Mouse (Mus musculus): ENCODE measurements at regions not wholly inside any gene's neighbourhood (a gene's known extent, or its start where the extent isn't known, plus 50 kb on each side); places are given as distances from the start of the nearest gene placed in this dataset.

DNA sequence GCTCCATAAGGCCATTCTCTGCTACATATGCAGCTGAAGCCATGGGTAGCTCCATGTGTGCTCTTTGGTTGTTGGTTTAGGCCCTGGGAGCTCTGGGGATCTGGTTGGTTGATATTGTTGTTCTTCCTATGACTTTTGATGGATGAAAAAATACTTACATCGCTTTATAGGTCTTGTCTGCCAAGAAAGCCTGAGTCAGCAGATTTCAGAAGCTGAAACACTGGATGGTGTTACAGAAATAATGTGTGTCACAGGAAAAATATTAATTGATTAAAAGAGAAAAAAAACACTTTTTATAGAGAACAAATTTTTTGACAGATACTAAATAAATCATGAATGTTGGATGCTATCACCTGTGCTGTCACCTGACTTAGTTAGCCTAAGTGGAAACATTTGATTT, 52.4 kb upstream of the Plxna2 start:
- H3K4me1 ChIP-seq (ENCODE audit: control insufficient read depth, insufficient read depth, low read length): no peaks in the 10 kb centered on the region
- TF ChIP-seq CTCF (IDR thresholded peaks at IDR 0.05; ENCODE audit: control insufficient read depth, insufficient read depth, low read length) (no peak), POLR2A (IDR thresholded peaks at IDR 0.05; ENCODE audit: borderline replicate concordance, control insufficient read depth, low read depth, low read length) (no peak)
- WGBS: 71% methylated on average over 1 of the region's 1 CpGs
- no peak overlapping the region for H3K27ac ChIP-seq (ENCODE audit: control insufficient read depth, insufficient read depth, low read depth, low read length, poor library complexity)
- no peak overlapping the region for H3K4me3 ChIP-seq (replicated peaks; ENCODE audit: control insufficient read depth, low read depth, low read length)

DNA sequence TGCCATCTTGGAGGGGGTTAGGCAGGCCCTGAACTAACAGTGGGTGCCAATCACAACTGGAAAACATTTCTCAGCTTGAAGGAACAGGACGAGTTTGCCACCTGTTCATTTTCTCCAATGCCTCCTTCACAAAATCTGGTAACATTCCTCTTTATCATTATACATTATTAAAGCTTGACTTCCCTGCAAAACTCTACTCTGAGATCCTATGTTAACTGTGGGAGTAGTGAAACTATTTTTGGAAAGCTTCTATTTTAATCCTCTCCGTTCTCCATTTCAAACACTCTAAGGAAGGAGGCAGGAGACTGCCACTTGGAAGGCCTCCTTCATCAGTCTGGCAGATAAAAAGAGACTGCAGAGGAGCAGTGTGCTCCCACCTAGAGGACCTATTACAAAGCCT, 54.1 kb upstream of the Plxna2 start:
- no peak overlapping the region for H3K27ac ChIP-seq (ENCODE audit: control insufficient read depth, insufficient read depth, low read depth, low read length, poor library complexity)
- WGBS: 68% methylated on average over 2 of the region's 2 CpGs
- H3K4me1 ChIP-seq (ENCODE audit: control insufficient read depth, insufficient read depth, low read length): no peaks in the 10 kb centered on the region
- no peak overlapping the region for H3K4me3 ChIP-seq (replicated peaks; ENCODE audit: control insufficient read depth, low read depth, low read length)
- TF ChIP-seq CTCF (IDR thresholded peaks at IDR 0.05; ENCODE audit: control insufficient read depth, insufficient read depth, low read length) (no peak), POLR2A (IDR thresholded peaks at IDR 0.05; ENCODE audit: borderline replicate concordance, control insufficient read depth, low read depth, low read length) (no peak)

- WGBS: 64% methylated on average over 1 of the region's 1 CpGs
- TF ChIP-seq CTCF (IDR thresholded peaks at IDR 0.05; ENCODE audit: control insufficient read depth, insufficient read depth, low read length) (no peak), POLR2A (IDR thresholded peaks at IDR 0.05; ENCODE audit: borderline replicate concordance, control insufficient read depth, low read depth, low read length) (no peak)
These were observed 56.9 kb upstream of the Plxna2 start for GRCm38 (mm10) chr1:194561098-194561497.

DNA sequence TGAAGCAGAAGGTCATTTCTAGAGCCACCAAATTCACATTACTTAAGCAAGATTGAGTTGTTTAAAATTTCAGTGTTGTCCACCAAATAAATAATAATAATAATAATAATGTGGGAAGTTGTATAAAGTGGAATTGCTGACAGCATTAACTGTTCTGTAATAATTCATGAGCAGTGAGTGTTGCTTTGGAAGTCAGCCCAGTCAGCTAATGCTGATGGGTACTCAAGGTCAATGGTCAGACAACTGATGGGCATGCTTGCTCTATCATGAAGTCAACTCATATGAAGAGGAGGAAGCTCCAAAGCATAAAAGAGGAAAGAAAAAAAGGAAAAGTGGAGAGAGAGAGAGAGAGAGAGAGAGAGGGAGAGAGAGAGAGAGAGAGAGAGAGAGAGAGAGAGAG, 69.4 kb upstream of the Plxna2 start:
- H3K4me1 ChIP-seq (ENCODE audit: control insufficient read depth, insufficient read depth, low read length): no peaks in the 10 kb centered on the region
- H3K4me3 ChIP-seq (replicated peaks; ENCODE audit: control insufficient read depth, low read depth, low read length): no peak overlapping the region
- TF ChIP-seq CTCF (IDR thresholded peaks at IDR 0.05; ENCODE audit: control insufficient read depth, insufficient read depth, low read length): no peak
- no peak for TF ChIP-seq POLR2A (IDR thresholded peaks at IDR 0.05; ENCODE audit: borderline replicate concordance, control insufficient read depth, low read depth, low read length)
- no peak overlapping the region for H3K27ac ChIP-seq (ENCODE audit: control insufficient read depth, insufficient read depth, low read depth, low read length, poor library complexity)

More at GRCm38 (mm10) chr1:194561098-194561497, 56.9 kb upstream of the Plxna2 start:
- Histone ChIP-seq H3K4me3 (replicated peaks; ENCODE audit: control insufficient read depth, low read depth, low read length) (no peak overlapping the region), H3K27ac (ENCODE audit: control insufficient read depth, insufficient read depth, low read depth, low read length, poor library complexity) (no peak overlapping the region), H3K4me1 (ENCODE audit: control insufficient read depth, insufficient read depth, low read length) (no peaks in the 10 kb centered on the region)

DNA sequence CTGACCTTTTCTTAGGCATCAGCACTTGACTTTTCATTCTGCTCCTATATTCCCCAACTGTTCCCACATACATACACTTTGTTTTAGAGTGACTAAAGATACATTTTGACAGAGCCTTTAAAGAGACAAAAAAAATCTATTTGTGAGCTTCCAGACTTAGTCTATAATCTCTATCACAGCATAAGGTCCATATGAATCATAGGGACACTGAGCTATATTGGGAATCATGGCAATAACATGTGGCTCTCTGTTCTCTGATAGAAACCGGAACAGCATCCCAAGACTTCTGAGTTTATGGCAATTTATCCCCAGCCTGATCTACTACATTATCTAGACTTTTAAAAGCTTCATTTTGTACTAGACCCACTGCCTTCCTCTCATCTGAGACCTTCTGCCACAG, 69.8 kb upstream of the Plxna2 start:
- WGBS: 81% methylated on average over 1 of the region's 1 CpGs
- H3K4me1 ChIP-seq (ENCODE audit: control insufficient read depth, insufficient read depth, low read length): no peaks in the 10 kb centered on the region
- H3K4me3 ChIP-seq (replicated peaks; ENCODE audit: control insufficient read depth, low read depth, low read length): no peak overlapping the region
- TF ChIP-seq CTCF (IDR thresholded peaks at IDR 0.05; ENCODE audit: control insufficient read depth, insufficient read depth, low read length) (no peak), POLR2A (IDR thresholded peaks at IDR 0.05; ENCODE audit: borderline replicate concordance, control insufficient read depth, low read depth, low read length) (no peak)
- H3K27ac ChIP-seq (ENCODE audit: control insufficient read depth, insufficient read depth, low read depth, low read length, poor library complexity): no peak overlapping the region

- no peak overlapping the region for H3K4me3 ChIP-seq (replicated peaks; ENCODE audit: control insufficient read depth, low read depth, low read length)
- H3K27ac ChIP-seq (ENCODE audit: control insufficient read depth, insufficient read depth, low read depth, low read length, poor library complexity): no peak overlapping the region
- whole genome bisulfite sequencing: 73% methylated on average over 2 of the region's 2 CpGs
- no peaks in the 10 kb centered on the region for H3K4me1 ChIP-seq (ENCODE audit: control insufficient read depth, insufficient read depth, low read length)
- TF ChIP-seq POLR2A (IDR thresholded peaks at IDR 0.05; ENCODE audit: borderline replicate concordance, control insufficient read depth, low read depth, low read length): no peak
- TF ChIP-seq CTCF (IDR thresholded peaks at IDR 0.05; ENCODE audit: control insufficient read depth, insufficient read depth, low read length): no peak
These were observed 77.1 kb upstream of the Plxna2 start for GRCm38 (mm10) chr1:194540923-194541322.

GRCm38 (mm10) chr1:194527342-194528165, 90.5 kb upstream of the Plxna2 start:
- H3K4me1 ChIP-seq (ENCODE audit: control insufficient read depth, insufficient read depth, low read length): no peaks in the 10 kb centered on the region
- WGBS: 66% methylated on average over 2 of the region's 2 CpGs
- no peak for TF ChIP-seq CTCF (IDR thresholded peaks at IDR 0.05; ENCODE audit: control insufficient read depth, insufficient read depth, low read length)
- no peak for TF ChIP-seq POLR2A (IDR thresholded peaks at IDR 0.05; ENCODE audit: borderline replicate concordance, control insufficient read depth, low read depth, low read length)

DNA sequence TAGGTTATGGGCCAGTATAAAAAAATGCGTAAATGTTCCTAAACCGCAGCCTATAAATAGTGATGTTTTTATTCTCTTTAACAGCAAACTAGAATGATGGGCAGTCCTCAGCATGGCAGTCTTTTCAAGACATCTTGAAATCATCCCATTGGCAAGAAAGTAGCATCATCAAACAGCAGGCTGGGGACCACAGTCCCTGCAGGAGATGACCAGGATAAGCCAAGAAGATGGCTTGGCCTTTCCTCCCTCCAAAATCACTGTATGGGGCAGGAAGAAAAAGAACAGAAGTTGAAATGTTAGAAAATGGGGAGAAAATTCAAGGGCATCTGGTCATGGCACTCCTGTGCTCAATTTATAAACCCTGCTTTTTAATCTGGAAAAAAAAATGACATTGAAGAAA, 93.0 kb upstream of the Plxna2 start:
- no peak overlapping the region for H3K27ac ChIP-seq (ENCODE audit: control insufficient read depth, insufficient read depth, low read depth, low read length, poor library complexity)
- H3K4me3 ChIP-seq (replicated peaks; ENCODE audit: control insufficient read depth, low read depth, low read length): no peak overlapping the region
- TF ChIP-seq POLR2A (IDR thresholded peaks at IDR 0.05; ENCODE audit: borderline replicate concordance, control insufficient read depth, low read depth, low read length): no peak
- TF ChIP-seq CTCF (IDR thresholded peaks at IDR 0.05; ENCODE audit: control insufficient read depth, insufficient read depth, low read length): no peak
- WGBS: 88% methylated on average over 2 of the region's 2 CpGs
- H3K4me1 ChIP-seq (ENCODE audit: control insufficient read depth, insufficient read depth, low read length): no peaks in the 10 kb centered on the region

More at GRCm38 (mm10) chr1:194527342-194528165, 90.5 kb upstream of the Plxna2 start:
- no peak overlapping the region for H3K4me3 ChIP-seq (replicated peaks; ENCODE audit: control insufficient read depth, low read depth, low read length)
- H3K27ac ChIP-seq (ENCODE audit: control insufficient read depth, insufficient read depth, low read depth, low read length, poor library complexity): no peak overlapping the region
